Mouse (Mus musculus): ENCODE measurements around the gene Rps6ka5.

The Rps6ka5 gene

GRCm38 (mm10) chr12:100594700-100595099 lies 132.1 kb downstream of the Rps6ka5 start:
- DNase-seq (ENCODE audit: low spot score) = no peak

GRCm38 (mm10) chr12:100586601-100587000 lies 140.2 kb downstream of the Rps6ka5 start:
- no peak for DNase-seq (ENCODE audit: low spot score)

GRCm38 (mm10) chr12:100579221-100579620 lies 147.6 kb downstream of the Rps6ka5 start:
- no peak for DNase-seq (ENCODE audit: low spot score)

GRCm38 (mm10) chr12:100578291-100578690 lies 148.5 kb downstream of the Rps6ka5 start:
- peak; percentile 78 for DNase-seq (ENCODE audit: low spot score)

- DNase-seq (ENCODE audit: low spot score) = peak; percentile 22
Observed at GRCm38 (mm10) chr12:100575739-100576138, 151.0 kb downstream of the Rps6ka5 start.

GRCm38 (mm10) chr12:100570522-100571072 lies 156.2 kb downstream of the Rps6ka5 start:
- DNase-seq (ENCODE audit: low spot score) = no peak

- DNase-seq (ENCODE audit: low spot score) = no peak
Observed at GRCm38 (mm10) chr12:100568831-100569230, 158.0 kb downstream of the Rps6ka5 start.

- no peak for DNase-seq (ENCODE audit: low spot score)
Observed at GRCm38 (mm10) chr12:100568105-100568504, 158.7 kb downstream of the Rps6ka5 start.

- no peak for DNase-seq (ENCODE audit: low spot score)
Observed at GRCm38 (mm10) chr12:100567627-100568026, 159.2 kb downstream of the Rps6ka5 start.

- DNase-seq (ENCODE audit: low spot score) = no peak
Observed at GRCm38 (mm10) chr12:100553675-100554074, 173.1 kb downstream of the Rps6ka5 start.

GRCm38 (mm10) chr12:100551972-100552371 lies 174.8 kb downstream of the Rps6ka5 start:
- DNase-seq (ENCODE audit: low spot score) = no peak

GRCm38 (mm10) chr12:100544194-100544567 lies 182.6 kb downstream of the Rps6ka5 start:
- DNase-seq (ENCODE audit: low spot score) = no peak

- DNase-seq (ENCODE audit: low spot score) = no peak
Observed at GRCm38 (mm10) chr12:100543437-100544193, 183.2 kb downstream of the Rps6ka5 start.

- no peak for DNase-seq (ENCODE audit: low spot score)
Observed at GRCm38 (mm10) chr12:100542494-100542893, 184.3 kb downstream of the Rps6ka5 start.

GRCm38 (mm10) chr12:100542076-100542475 lies 184.7 kb downstream of the Rps6ka5 start:
- DNase-seq (ENCODE audit: low spot score) = no peak

GRCm38 (mm10) chr12:100539158-100539714 lies 187.5 kb downstream of the Rps6ka5 start:
- no peak for DNase-seq (ENCODE audit: low spot score)

GRCm38 (mm10) chr12:100538445-100539157 lies 188.2 kb downstream of the Rps6ka5 start:
- DNase-seq (ENCODE audit: low spot score) = peak; percentile 33

- no peak for DNase-seq (ENCODE audit: low spot score)
Observed at GRCm38 (mm10) chr12:100537091-100537490, 189.7 kb downstream of the Rps6ka5 start.

GRCm38 (mm10) chr12:100535028-100535427 lies 191.8 kb downstream of the Rps6ka5 start:
- DNase-seq (ENCODE audit: low spot score) = no peak

- DNase-seq (ENCODE audit: low spot score) = no peak
Observed at GRCm38 (mm10) chr12:100534028-100534427, 192.8 kb downstream of the Rps6ka5 start.

- no peak for DNase-seq (ENCODE audit: low spot score)
Observed at GRCm38 (mm10) chr12:100533209-100533608, 193.6 kb downstream of the Rps6ka5 start.

- no peak for DNase-seq (ENCODE audit: low spot score)
Observed at GRCm38 (mm10) chr12:100531740-100532139, 195.0 kb downstream of the Rps6ka5 start.

- DNase-seq (ENCODE audit: low spot score) = no peak
Observed at GRCm38 (mm10) chr12:100530871-100531270, 195.9 kb downstream of the Rps6ka5 start.
